Mouse (Mus musculus): Measurements from ENCODE around the gene Casd1. TPM values are rescaled to one million over a fixed set of nuclear protein-coding genes. Genes with fewer than 3 reads are reported as not detected.
A peak's percentile ranks its signal among the peaks of the same experiment; 100 is the strongest.

Casd1 gene
- polyA plus RNA-seq (2015; fragmentation: Nextera tagmentation; extraction: Ambion mirVana), result 29.9 and 32.2 TPM in 2 replicates

DNA sequence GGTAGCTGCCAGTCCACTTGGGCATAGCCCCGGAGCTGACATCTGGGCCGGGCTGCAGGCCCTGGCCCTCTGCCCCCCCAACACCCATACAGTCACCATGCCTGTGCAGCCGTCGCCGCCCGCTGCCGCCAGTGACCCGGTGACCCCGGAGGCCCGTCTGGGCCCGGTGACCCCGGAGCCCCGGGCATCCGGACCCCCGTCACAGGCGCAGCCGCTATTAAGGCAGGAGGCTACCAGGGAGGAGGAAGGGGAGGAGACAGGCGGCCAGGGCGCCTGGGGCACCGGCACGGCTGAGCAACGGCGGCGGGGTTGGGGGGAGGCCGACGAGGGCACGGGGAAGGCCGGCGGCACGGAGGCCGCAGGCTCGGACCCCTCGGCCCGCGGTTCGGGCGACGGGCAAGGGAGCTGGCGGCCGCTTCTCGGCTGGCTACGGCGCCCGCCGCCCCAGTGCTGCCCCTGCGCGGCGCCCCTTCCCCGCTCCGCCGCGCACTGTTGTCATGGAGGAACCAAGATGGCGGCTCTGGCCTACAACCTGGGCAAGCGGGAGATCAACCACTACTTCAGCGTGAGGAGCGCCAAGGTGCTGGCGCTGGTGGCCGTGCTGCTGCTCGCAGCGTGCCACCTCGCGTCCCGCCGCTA is at the start of gene Casd1:
Gene Casd1 (plus strand): TSS at position 182 of the 639 bp plus-strand sequence.
- Histone ChIP-seq H3K36me3 (ENCODE audit: control insufficient read depth, insufficient read depth, low read length) (no peaks in the 10 kb centered on the region), H3K4me3 (ENCODE audit: low read length) (peak within 1 kb of the TSS; percentile 80), H3K9me3 (ENCODE audit: control insufficient read depth, low read length) (no peaks in the 10 kb centered on the region), H3K27me3 (ENCODE audit: control insufficient read depth, insufficient read depth, low read depth, low read length) (no peaks in the 10 kb centered on the region), H3K4me2 (ENCODE audit: low read depth, low read length) (peak within 1 kb of the TSS; percentile 93), H3K4me1 (replicated peaks; ENCODE audit: control insufficient read depth, insufficient read depth, low read length) (peaks cover 21% of the 10 kb centered on the region), H3K27ac (ENCODE audit: low read length) (peak within 1 kb of the TSS; percentile 95), H3K9ac (ENCODE audit: low read length) (peak within 1 kb of the TSS; percentile 99)
- peak; percentile 85 for ATAC-seq (ENCODE audit: low read depth)
- WGBS, result under 1% methylated on average over 51 of the region's 64 CpGs

DNA sequence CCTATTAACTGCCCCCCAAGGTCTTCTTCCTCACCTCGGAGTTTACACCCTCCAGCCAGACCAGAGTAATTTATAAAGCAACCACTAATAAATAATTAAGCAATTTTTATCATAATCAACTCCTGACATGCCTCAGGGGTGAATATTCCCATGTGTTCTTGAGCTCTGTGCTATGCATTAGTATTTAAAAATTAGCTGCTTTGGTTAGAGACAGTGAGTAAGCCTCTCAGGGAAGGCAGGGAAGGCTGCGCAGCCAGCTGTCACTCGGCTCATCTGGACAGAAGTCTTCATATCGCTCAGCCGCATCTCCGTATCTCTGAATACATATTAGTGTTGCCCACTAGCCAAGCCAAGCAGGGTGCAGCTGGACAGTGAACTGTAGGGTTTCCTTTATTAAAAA is 45.3 kb upstream of the Casd1 start:
- Histone ChIP-seq H3K27me3 (ENCODE audit: control insufficient read depth, insufficient read depth, low read depth, low read length) (no peaks in the 10 kb centered on the region), H3K4me3 (ENCODE audit: low read length) (no peak overlapping the region), H3K4me2 (ENCODE audit: low read depth, low read length) (no peak overlapping the region), H3K36me3 (ENCODE audit: control insufficient read depth, insufficient read depth, low read length) (no peaks in the 10 kb centered on the region), H3K9me3 (ENCODE audit: control insufficient read depth, low read length) (no peaks in the 10 kb centered on the region), H3K27ac (ENCODE audit: low read length) (no peak overlapping the region), H3K4me1 (replicated peaks; ENCODE audit: control insufficient read depth, insufficient read depth, low read length) (peaks cover 1% of the 10 kb centered on the region; the same call in 1 of the 2 replicates), H3K9ac (ENCODE audit: low read length) (no peak overlapping the region)
- WGBS, result 68% methylated on average over 6 of the region's 6 CpGs
- no peak for ATAC-seq (ENCODE audit: low read depth)

DNA sequence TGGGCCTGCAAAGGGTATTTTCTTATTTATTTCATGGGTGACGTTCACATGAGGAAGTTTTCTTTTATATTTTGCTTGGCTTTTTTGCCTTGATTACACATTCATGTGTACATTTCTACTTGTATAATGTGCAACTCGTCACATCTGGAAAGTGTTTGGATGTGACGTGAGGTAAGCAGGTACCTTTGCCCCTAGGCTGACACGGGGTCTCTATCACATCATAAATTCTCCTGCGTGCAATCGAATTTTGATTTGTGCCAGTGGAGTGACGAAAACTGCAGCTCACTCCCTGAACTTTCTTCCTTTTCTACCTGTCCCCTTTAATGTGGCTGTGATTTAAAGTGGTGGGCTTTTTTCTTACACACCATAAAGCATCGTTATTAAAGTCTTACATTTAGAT is 43.6 kb upstream of the Casd1 start:
- no peaks in the 10 kb centered on the region for H3K27me3 ChIP-seq (ENCODE audit: control insufficient read depth, insufficient read depth, low read depth, low read length)
- no peak overlapping the region for H3K4me2 ChIP-seq (ENCODE audit: low read depth, low read length)
- H3K4me1 ChIP-seq (replicated peaks; ENCODE audit: control insufficient read depth, insufficient read depth, low read length), result peaks cover 13% of the 10 kb centered on the region
- no peak for ATAC-seq (ENCODE audit: low read depth)
- WGBS, result 64% methylated on average over 8 of the region's 8 CpGs
- no peak overlapping the region for H3K9ac ChIP-seq (ENCODE audit: low read length)
- no peaks in the 10 kb centered on the region for H3K36me3 ChIP-seq (ENCODE audit: control insufficient read depth, insufficient read depth, low read length)
- no peaks in the 10 kb centered on the region for H3K9me3 ChIP-seq (ENCODE audit: control insufficient read depth, low read length)
- H3K4me3 ChIP-seq (ENCODE audit: low read length), result no peak overlapping the region
- H3K27ac ChIP-seq (ENCODE audit: low read length), result no peak overlapping the region

DNA sequence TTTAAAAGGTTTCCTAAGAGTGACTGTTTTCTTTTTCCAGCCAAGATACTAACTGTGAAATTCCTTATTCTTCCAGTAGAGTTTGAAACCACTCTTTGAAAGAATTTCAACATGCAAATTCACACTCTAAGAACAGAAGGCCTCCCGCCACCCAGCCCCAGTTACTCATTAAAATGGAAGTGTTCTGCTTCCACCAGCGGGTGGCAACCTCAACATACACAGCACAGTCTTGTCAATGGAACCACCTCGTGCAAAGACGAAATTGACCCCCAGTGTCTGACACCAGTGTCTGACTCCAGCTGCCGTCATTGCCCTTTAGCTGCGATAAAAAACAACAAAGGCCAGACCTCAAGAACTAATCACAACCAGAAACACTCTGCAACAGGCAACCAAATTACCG is 43.0 kb upstream of the Casd1 start:
- H3K9me3 ChIP-seq (ENCODE audit: control insufficient read depth, low read length), result no peaks in the 10 kb centered on the region
- H3K4me2 ChIP-seq (ENCODE audit: low read depth, low read length), result peak overlapping the region; percentile 29
- H3K9ac ChIP-seq (ENCODE audit: low read length), result no peak overlapping the region
- no peaks in the 10 kb centered on the region for H3K27me3 ChIP-seq (ENCODE audit: control insufficient read depth, insufficient read depth, low read depth, low read length)
- H3K36me3 ChIP-seq (ENCODE audit: control insufficient read depth, insufficient read depth, low read length), result no peaks in the 10 kb centered on the region
- H3K27ac ChIP-seq (ENCODE audit: low read length), result no peak overlapping the region
- no peak overlapping the region for H3K4me3 ChIP-seq (ENCODE audit: low read length)
- H3K4me1 ChIP-seq (replicated peaks; ENCODE audit: control insufficient read depth, insufficient read depth, low read length), result peaks cover 13% of the 10 kb centered on the region
- ATAC-seq (ENCODE audit: low read depth), result peak; percentile 88
- WGBS, result 9% methylated on average over 7 of the region's 7 CpGs

DNA sequence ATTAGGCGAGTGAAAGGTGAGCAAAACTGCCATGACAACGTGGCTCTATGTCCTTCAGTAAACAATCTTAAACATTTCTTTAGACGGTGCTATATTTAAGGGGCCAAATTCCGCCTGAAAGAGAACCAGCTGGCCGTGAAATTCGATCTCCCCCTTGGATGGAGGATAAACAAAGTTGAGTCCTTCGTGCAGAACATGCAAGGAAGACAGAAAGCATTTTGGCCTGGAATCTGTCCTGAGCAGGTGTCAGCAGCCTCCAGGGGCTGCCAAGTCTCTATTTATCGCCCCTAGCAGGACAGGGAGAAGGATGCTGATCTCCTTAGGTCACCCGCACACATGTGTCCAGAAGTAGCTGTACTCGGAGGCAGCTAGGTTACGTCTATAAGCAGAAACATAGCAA is 39.5 kb upstream of the Casd1 start:
- Histone ChIP-seq H3K27ac (ENCODE audit: low read length) (no peak overlapping the region), H3K4me2 (ENCODE audit: low read depth, low read length) (peak overlapping the region; percentile 27; the same call in 1 of the 2 replicates), H3K4me1 (replicated peaks; ENCODE audit: control insufficient read depth, insufficient read depth, low read length) (peaks cover 13% of the 10 kb centered on the region), H3K4me3 (ENCODE audit: low read length) (no peak overlapping the region), H3K27me3 (ENCODE audit: control insufficient read depth, insufficient read depth, low read depth, low read length) (no peaks in the 10 kb centered on the region), H3K9ac (ENCODE audit: low read length) (no peak overlapping the region), H3K36me3 (ENCODE audit: control insufficient read depth, insufficient read depth, low read length) (no peaks in the 10 kb centered on the region), H3K9me3 (ENCODE audit: control insufficient read depth, low read length) (no peaks in the 10 kb centered on the region)
- 9% methylated on average over 11 of the region's 11 CpGs for WGBS
- peak; percentile 41 for ATAC-seq (ENCODE audit: low read depth)

DNA sequence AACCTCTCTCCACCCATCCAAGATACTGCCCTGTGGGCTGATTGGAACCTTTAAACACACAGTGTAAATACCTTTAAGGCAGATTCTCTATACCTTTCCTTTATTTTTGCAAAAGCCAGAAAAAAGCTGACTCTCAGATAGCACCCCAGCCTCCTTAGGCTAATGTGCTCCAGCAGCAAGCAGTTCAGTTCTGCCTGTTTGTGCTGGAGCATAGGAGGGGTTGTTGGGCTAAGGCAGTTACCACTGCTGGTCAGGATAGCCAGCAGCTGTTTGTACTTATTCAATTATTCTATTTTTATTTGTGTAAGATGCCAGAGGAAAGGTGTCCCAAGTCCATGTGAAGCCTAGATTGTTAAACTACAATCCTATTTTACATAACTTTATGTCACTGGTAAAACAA is 39.0 kb upstream of the Casd1 start:
- no peak overlapping the region for H3K4me3 ChIP-seq (ENCODE audit: low read length)
- H3K36me3 ChIP-seq (ENCODE audit: control insufficient read depth, insufficient read depth, low read length), result no peaks in the 10 kb centered on the region
- ATAC-seq (ENCODE audit: low read depth), result no peak
- 0 out of 2 replicates have a peak overlapping the region, but pooled peaks have one; percentile 13 for H3K27ac ChIP-seq (ENCODE audit: low read length)
- no peaks in the 10 kb centered on the region for H3K27me3 ChIP-seq (ENCODE audit: control insufficient read depth, insufficient read depth, low read depth, low read length)
- no peak overlapping the region for H3K9ac ChIP-seq (ENCODE audit: low read length)
- H3K4me2 ChIP-seq (ENCODE audit: low read depth, low read length), result no peak overlapping the region
- no peaks in the 10 kb centered on the region for H3K9me3 ChIP-seq (ENCODE audit: control insufficient read depth, low read length)
- H3K4me1 ChIP-seq (replicated peaks; ENCODE audit: control insufficient read depth, insufficient read depth, low read length), result peaks cover 13% of the 10 kb centered on the region

DNA sequence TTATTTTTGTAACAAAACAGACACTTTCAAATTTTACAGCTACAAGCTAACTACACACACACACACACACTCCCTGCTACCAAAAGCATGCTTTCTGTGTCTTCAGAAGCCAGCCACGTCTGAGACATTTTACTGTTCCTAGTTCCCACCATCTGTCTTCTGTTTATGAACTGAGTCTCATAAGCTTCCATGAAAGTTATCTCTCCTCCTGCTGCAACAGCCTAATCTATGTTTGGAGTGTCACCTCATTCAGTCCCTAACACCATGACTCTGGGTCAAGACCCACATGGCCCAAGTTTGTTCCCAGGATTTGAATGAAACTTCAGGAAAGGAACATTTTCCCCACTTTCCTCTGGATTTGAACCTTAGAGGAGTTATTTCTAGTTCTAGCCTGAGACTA is 38.2 kb upstream of the Casd1 start:
- H3K4me3 ChIP-seq (ENCODE audit: low read length), result no peak overlapping the region
- H3K36me3 ChIP-seq (ENCODE audit: control insufficient read depth, insufficient read depth, low read length), result no peaks in the 10 kb centered on the region
- H3K27ac ChIP-seq (ENCODE audit: low read length), result no peak overlapping the region
- H3K4me2 ChIP-seq (ENCODE audit: low read depth, low read length), result no peak overlapping the region
- ATAC-seq (ENCODE audit: low read depth), result peak; percentile 76
- H3K27me3 ChIP-seq (ENCODE audit: control insufficient read depth, insufficient read depth, low read depth, low read length), result no peaks in the 10 kb centered on the region
- H3K4me1 ChIP-seq (replicated peaks; ENCODE audit: control insufficient read depth, insufficient read depth, low read length), result peaks cover 13% of the 10 kb centered on the region
- H3K9me3 ChIP-seq (ENCODE audit: control insufficient read depth, low read length), result no peaks in the 10 kb centered on the region
- no peak overlapping the region for H3K9ac ChIP-seq (ENCODE audit: low read length)
- WGBS, result 40% methylated on average over 1 of the region's 1 CpGs

DNA sequence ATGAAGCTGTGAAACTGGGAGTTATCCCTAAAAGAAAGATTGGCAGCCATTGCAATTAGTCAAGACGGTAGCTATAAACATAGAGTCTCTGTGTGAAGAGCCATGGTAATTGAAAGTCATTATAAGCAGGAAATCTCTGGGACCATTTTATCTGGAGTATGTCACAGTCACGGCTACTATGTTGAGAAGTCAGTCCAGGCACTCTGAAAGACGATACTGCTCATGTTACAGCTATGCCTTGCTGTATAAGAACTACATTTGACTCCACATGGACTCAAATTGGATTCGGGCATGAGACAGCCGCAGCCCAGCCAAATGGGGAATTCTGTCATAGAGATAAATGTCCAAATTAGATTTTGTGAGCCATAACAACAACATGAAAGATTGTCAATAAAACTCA is 37.2 kb upstream of the Casd1 start:
- WGBS, result 56% methylated on average over 5 of the region's 5 CpGs
- no peaks in the 10 kb centered on the region for H3K9me3 ChIP-seq (ENCODE audit: control insufficient read depth, low read length)
- H3K27me3 ChIP-seq (ENCODE audit: control insufficient read depth, insufficient read depth, low read depth, low read length), result no peaks in the 10 kb centered on the region
- no peak overlapping the region for H3K27ac ChIP-seq (ENCODE audit: low read length)
- H3K4me2 ChIP-seq (ENCODE audit: low read depth, low read length), result no peak overlapping the region
- ATAC-seq (ENCODE audit: low read depth), result no peak
- no peak overlapping the region for H3K9ac ChIP-seq (ENCODE audit: low read length)
- peaks cover 13% of the 10 kb centered on the region for H3K4me1 ChIP-seq (replicated peaks; ENCODE audit: control insufficient read depth, insufficient read depth, low read length)
- H3K4me3 ChIP-seq (ENCODE audit: low read length), result no peak overlapping the region
- H3K36me3 ChIP-seq (ENCODE audit: control insufficient read depth, insufficient read depth, low read length), result no peaks in the 10 kb centered on the region

DNA sequence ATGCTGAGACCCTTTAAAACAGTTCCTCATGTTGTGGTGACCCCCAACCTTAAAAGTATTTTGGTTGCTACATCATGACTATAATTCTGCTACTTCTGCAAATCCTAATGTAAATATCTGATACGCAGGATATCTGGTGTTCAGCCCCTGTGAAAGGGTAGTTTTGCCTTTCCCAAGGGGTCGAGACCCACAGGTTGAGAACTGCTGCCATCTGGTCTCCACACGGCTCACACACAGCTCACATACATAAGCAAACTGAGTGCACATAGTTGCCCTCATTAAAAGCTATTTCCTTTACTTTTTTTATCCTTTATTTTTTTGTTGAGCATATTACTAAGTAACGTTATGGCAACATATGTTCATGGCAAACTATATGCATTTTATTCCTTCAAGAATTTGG is 30.2 kb upstream of the Casd1 start:
- Histone ChIP-seq H3K9me3 (ENCODE audit: control insufficient read depth, low read length) (no peaks in the 10 kb centered on the region), H3K36me3 (ENCODE audit: control insufficient read depth, insufficient read depth, low read length) (no peaks in the 10 kb centered on the region), H3K27ac (ENCODE audit: low read length) (no peak overlapping the region), H3K4me1 (replicated peaks; ENCODE audit: control insufficient read depth, insufficient read depth, low read length) (no peaks in the 10 kb centered on the region), H3K27me3 (ENCODE audit: control insufficient read depth, insufficient read depth, low read depth, low read length) (no peaks in the 10 kb centered on the region), H3K4me2 (ENCODE audit: low read depth, low read length) (no peak overlapping the region), H3K4me3 (ENCODE audit: low read length) (no peak overlapping the region), H3K9ac (ENCODE audit: low read length) (no peak overlapping the region)
- ATAC-seq (ENCODE audit: low read depth), result no peak
- 54% methylated on average over 4 of the region's 4 CpGs for WGBS
